ENCODE assay signal across 8 mouse cellular contexts in the genomic region with DNA sequence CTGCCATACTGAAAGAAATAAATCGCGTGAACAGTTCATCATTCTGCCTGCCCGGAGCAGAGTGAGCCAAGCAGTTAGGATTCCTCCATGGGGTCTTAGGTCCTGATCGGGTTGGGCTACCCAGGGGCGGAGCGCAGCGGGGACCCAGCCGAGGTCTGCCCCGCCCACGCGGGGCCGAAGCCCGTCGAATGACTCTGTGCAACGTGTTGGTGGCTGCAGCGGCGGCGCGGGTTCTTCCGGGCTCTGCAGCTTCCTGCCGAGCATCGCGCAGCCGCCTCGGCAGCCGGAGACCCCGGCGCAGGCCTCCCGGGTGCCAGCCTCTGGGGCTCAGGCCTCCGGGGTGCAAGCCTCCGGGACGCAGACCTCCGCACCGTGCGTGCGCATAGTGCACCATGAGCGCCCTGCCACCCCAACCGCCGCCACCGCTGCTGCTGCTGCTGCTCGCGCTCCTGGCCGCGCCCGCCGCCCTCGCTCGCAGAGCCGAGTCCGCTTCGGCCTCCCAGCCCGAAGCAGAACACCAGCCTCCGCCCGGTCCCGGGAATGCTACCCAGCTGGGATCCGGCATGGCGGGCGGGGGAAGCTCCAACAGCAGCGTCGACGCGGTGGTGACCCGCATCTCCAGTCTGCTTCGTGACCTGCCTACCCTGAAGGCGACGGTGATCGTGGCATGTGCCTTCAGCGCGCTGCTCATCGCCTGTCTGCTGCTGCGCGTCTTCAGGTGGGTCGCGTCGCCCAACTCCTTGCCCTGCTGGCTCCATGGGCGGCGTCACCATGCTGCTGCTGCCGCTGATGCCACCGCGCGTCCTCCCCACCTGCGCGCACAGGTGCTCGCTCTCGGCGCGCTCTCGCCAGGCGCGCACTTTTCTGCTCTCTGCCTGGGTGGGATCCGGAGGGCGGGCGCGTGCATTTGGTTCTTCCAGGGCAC. TPM values are rescaled to one million over a fixed set of nuclear protein-coding genes. Genes with fewer than 3 reads are reported as not detected.
A peak's percentile ranks its signal among the peaks of the same experiment; 100 is the strongest.
DNase-seq lines count a peak whose midpoint lies in the region; ATAC-seq and TF ChIP-seq lines count a peak whose summit lies in the region.

A gene (plus strand): TSS at position 192 of the 925 bp plus-strand sequence.

- peak within 1 kb of the TSS; percentile 80 for H3K27ac ChIP-seq in forebrain, embryonic 16.5 days (ENCODE audit: low read length)
- H3K27ac ChIP-seq in olfactory bulb, adult 2 months (ENCODE audit: insufficient read depth, low read depth, low read length), result peak within 1 kb of the TSS; percentile 84

- peak within 1 kb of the TSS; percentile 76 for H3K4me3 ChIP-seq in forebrain, embryonic 16.5 days (replicated peaks; ENCODE audit: low read length)
- peak within 1 kb of the TSS; percentile 74 for H3K4me3 ChIP-seq in lung, adult 2 months (replicated peaks; ENCODE audit: extremely low read depth, low read depth, low read length)
- peak within 1 kb of the TSS; percentile 64 for H3K4me3 ChIP-seq in olfactory bulb, adult 2 months (ENCODE audit: insufficient read depth, low read depth, low read length)

- H3K4me1 ChIP-seq in forebrain, embryonic 16.5 days (replicated peaks; ENCODE audit: control insufficient read depth, insufficient read depth, low read length), result peaks cover 7% of the 10 kb centered on the region
- peaks cover 2% of the 10 kb centered on the region; the same call in 1 of the 2 replicates for H3K4me1 ChIP-seq in lung, adult 2 months (ENCODE audit: control insufficient read depth, insufficient read depth, low read length)
- peaks cover 18% of the 10 kb centered on the region for H3K4me1 ChIP-seq in olfactory bulb, adult 2 months (ENCODE audit: control insufficient read depth, insufficient read depth, low read length)

- no peaks in the 10 kb centered on the region for H3K36me3 ChIP-seq in forebrain, embryonic 16.5 days (ENCODE audit: control insufficient read depth, insufficient read depth)

- H3K9ac ChIP-seq in forebrain, embryonic 16.5 days (replicated peaks; ENCODE audit: low read depth, low read length), result peak within 1 kb of the TSS; percentile 89

- ATAC-seq in forebrain, embryonic 16.5 days, result peak; percentile 82
- ATAC-seq in hematopoietic stem cell, adult 5-6 weeks (replicated peaks in 1 of 2; ENCODE audit: insufficient read depth in 1 of 2, low FRiP score in 2 of 2, low TSS enrichment in 1 of 2, low read depth in 1 of 2, poor library complexity in 2 of 2, severe bottlenecking in 2 of 2), result peak; percentile 72 to 80

- peak within 1 kb of the TSS; percentile 90 for H3K4me2 ChIP-seq in forebrain, embryonic 16.5 days (ENCODE audit: low read length)

- H3K9me3 ChIP-seq in forebrain, embryonic 16.5 days (ENCODE audit: control insufficient read depth, low read length), result no peaks in the 10 kb centered on the region

- no peaks in the 10 kb centered on the region; the same call in 1 of the 2 replicates for H3K27me3 ChIP-seq in forebrain, embryonic 16.5 days (replicated peaks; ENCODE audit: control insufficient read depth, insufficient read depth, low read length)

- 0 out of 2 replicates have a peak, but pooled peaks have one; percentile 20 for TF ChIP-seq POLR2A in lung, adult 2 months (IDR thresholded peaks at IDR 0.05; ENCODE audit: borderline replicate concordance, extremely low read depth, low read depth, low read length)
- peak; percentile 36 for TF ChIP-seq POLR2A in olfactory bulb, adult 2 months (IDR thresholded peaks at IDR 0.05; ENCODE audit: insufficient read depth, low read depth, low read length)

- no peak for TF ChIP-seq CTCF in lung, adult 2 months (IDR thresholded peaks at IDR 0.05; ENCODE audit: insufficient read depth, low read length)
- TF ChIP-seq CTCF in olfactory bulb, adult 2 months (IDR thresholded peaks at IDR 0.05; ENCODE audit: insufficient read depth, low read depth, low read length), result no peak

- peak; percentile 33 to 65 for DNase-seq in urinary bladder, adult 18-20 months (ENCODE audit: low spot score in 2 of 2)
- no peak for DNase-seq in urinary bladder, postnatal 10 days (ENCODE audit: low spot score)
- peak; percentile 18 to 42 for DNase-seq in layer of hippocampus, adult 8-10 months (ENCODE audit: low spot score in 2 of 2)
- DNase-seq in lung, adult 2 months, result peak; percentile 72
- DNase-seq in urinary bladder, postnatal 25 days (ENCODE audit: low spot score), result peak; percentile 46

- WGBS in forebrain, embryonic 16.5 days, result under 1% methylated on average over 90 of the region's 94 CpGs
- WGBS in lung, adult 2 months, result 1% methylated on average over 94 of the region's 94 CpGs
- WGBS in olfactory bulb, adult 2 months, result under 1% methylated on average over 94 of the region's 94 CpGs

RNA-seq across cellular contexts. Expression of the gene that starts here (rescaled TPM):
- polyA plus RNA-seq in forebrain, embryonic 16.5 days (2015; fragmentation: Nextera tagmentation; extraction: Ambion mirVana), result 39.6 and 40.9 TPM in 2 replicates
- total RNA-seq in hematopoietic stem cell, adult 5-6 weeks (2017), result 6.1 and 7.7 TPM in 2 replicates
- 10 to 100 TPM; 28.0 to 32.7 (median 28.7) TPM for total RNA-seq in layer of hippocampus, adult 8-10 months (2022)
- polyA plus RNA-seq in lung, adult 2 months (2012; rRNA removed), result 135 and 156 TPM in 2 replicates
- not detected in 2 replicates for polyA plus RNA-seq in olfactory bulb, adult 2 months (2012; ENCODE audit: insufficient read depth, insufficient read length, low replicate concordance, missing spikeins)

Comparison
In these comparisons a context has a peak if more than half of its experiments do, and no peak if none do; other contexts are left out.
1. RNA of the gene that starts here (polyA plus RNA-seq): 135 to 156 TPM in lung, adult 2 months and 39.6 to 40.9 TPM in forebrain, embryonic 16.5 days; not detected in olfactory bulb, adult 2 months; every median in the first group is over 10 times any median in the second.
2. Peak in every context shown above with its lines, with median percentiles within 50 percentile points of each other: H3K4me3 ChIP-seq.